Mouse (Mus musculus) B cell, adult 62 days (primary cell): ENCODE measurements around the gene Bsn. TPM values are rescaled to one million over a fixed set of nuclear protein-coding genes. Genes with fewer than 3 reads are reported as not detected.

Experiments used
- total RNA-seq: library from RNA; stranded (reverse); gene quantifications from 4 replicates; pipeline ENCODE4 v1.2.4, GENCODE M21; 2023

Gene Bsn
- total RNA-seq = 0.12 to 0.43 TPM (median 0.21 TPM) in 4 replicates

DNA sequence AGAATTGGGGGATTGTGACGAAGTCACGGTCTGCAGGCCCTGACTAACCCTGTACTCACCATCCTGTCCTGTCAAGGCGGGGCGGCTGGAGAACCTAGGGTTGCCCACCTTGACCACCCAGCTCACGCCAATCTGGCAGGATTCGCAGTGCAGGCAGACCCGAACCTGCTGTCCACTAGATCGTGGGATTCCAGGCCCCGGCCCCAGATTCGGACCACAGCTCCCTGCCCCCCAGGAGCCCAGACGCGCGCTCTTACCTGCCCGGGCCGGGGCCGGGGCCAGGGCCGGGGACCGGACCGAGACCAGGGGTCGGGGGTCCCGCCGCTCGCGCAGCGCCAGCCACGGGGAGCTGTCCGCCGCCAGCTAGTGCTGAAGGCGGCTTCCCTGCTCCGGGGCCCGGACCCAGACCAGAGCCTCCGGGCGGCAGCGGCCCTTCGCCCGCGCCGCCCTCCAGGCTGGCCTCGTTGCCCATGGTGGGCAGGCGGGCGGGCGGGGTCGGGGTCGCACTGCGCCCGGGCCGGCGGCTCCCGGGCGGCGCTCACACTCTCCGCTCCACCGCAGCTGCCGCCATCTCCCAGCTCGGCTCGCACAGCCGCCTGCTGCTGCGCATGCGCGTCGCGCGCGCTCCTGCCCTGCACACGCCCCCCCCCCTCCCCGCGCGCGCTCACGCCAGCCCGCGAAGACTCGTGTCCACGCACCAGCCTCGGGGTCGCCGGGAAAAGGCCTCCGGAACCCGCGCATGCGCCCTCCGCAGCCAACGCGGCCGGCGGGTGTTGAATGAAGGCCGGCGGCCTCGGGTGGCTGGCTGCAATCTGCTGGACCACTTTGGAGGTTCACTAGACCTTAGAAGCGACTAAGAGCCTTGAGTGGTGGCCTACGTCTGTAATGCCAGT, at the start of gene Bsn:
Bsn (minus strand) TSS at position 598 of the 893 bp plus-strand sequence.

DNA sequence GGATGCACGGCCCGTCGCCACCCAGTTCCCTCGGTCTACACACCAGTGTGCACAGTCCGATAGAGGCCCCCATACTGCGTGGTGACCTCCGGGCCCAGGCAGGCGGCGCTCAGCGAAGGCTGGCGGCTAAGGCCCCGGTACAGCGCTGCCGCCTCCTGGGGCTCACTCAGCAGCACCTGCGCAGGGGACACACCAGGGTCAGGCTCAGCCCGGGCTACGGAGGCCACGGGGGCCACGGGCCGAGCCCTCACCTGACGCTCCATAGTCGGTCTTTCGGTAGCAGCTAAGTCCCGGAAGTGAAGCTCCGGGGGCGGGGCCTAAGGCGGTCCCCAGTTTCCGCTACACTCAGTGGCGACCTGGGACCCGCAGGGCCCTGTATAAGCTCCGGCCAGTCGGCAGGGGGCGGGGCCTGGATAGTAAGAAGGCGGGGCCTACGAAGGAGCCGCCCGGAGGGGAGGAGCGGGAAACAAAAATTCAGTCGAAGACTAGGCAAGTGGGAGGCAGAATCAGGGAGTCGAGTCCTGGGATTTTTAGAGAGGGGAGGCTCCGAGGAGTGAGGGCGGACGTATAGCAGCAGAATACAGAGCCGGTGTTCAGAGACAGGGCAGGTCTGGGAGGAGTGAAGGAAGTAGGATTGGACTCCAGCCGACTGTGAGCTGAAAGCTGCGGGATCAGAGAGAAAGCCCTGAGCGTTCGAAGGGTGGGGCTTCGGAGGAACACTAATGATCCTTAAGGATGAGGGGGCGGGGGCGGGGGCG, 95.8 kb downstream of the Bsn start, which contains the start of gene Apeh:
Apeh (minus strand) TSS at position 423 of the 758 bp plus-strand sequence.

DNA sequence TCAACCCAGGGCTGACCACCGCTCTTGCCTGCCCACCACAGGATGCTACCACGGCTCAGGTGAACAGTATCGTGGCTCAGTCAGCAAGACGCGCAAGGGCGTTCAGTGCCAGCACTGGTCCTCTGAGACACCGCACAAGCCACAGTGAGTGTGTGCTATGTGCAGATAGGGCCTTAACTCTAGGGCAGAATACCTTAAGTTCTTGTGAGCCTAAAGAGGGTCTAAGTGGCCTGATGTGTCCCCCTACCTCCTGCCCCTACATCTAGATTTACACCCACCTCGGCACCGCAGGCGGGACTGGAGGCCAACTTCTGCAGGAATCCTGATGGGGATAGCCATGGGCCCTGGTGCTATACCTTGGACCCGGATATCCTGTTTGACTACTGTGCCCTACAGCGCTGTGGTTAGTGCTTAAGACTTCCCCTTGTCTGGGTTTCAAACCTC, 107.2 kb downstream of the Bsn start, which contains the start of gene Rnf123:
Rnf123 (minus strand) TSS at position 359 of the 444 bp plus-strand sequence.

DNA sequence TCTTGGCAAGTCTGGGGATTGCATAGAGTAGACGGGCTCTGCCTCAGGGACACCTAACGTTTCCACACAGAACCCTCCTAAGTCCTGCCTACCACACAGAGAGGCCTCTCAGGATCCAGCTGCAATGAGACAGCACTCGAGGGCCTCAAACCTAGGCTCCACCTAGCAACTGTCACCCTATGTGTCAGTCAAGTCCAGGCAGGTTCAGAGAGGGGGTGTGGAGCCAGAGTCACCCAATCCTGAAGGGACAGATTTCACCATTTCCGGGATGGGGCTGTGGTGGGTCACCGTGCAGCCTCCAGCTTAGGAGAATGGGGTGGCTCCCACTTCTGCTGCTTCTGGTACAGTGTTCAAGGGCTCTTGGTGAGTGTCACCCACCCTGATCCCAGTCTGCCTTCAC, 110.0 kb downstream of the Bsn start, which contains the start of gene Mst1:
Mst1 (plus strand) TSS at position 269 of the 400 bp plus-strand sequence.

DNA sequence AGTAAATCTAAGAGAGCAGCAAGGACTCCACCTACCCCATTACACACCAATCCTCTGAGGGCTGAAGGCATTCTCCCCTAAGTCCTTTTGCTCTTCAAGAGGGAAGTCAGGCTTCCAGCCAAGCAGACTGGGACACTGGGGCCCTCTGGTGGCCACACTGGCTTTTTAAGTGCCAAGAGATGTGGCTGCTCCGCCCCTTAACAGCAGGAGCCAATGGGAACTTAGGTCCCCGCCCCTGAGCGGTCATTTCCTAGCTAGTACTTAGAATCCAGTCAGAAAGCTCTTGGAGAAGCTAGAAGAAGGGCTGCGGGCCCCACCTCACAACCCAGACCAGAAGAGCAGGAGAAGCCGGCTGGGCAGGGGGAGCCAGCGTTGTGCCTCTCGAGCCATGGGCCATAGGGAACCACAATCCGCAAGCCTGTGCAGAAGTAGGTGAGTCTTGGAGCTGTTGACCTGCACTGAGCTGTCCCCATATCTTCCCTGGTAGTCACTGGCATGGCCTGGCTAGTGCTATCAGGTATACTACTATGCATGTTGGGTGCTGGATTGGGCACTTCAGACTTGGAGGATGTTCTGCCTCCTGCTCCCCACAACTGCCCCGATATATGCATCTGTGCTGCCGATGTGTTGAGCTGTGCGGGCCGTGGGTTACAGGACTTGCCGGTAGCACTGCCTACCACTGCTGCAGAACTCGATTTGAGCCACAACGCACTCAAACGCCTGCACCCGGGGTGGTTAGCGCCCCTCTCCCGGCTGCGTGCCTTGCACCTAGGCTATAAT, 137.1 kb downstream of the Bsn start, which contains the start of gene Amigo3:
Amigo3 (plus strand) TSS at position 275 of the 780 bp plus-strand sequence.

DNA sequence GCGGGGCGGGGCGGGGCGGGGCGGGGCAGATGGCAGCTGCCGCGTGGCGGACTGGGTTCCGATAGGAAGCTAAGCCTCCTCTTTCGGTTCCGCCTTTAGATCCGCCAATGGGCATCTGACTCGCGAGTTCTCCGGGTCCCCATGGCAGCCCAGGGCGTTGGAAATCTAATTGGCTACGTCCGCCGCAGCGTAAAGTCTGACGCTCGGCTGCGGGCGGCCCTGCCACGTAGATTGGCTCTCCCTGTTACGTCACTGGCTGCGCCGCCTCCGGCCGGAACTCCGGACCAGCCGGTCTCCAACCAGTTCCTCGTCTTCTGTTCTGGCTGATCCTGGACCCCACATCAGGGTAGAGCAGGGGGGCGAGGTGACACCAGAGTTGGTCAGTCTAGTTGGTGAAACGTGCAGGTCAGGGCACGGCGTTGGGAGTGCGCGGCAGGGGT, 141.1 kb downstream of the Bsn start, which contains the start of gene Gmppb:
Gmppb (plus strand) TSS at position 227 of the 440 bp plus-strand sequence.

Other genes starting within 250 kb of the Bsn start
- 5.4 to 9.1 TPM (median 6.5 TPM) in 4 replicates for gene Traip, start 240.2 kb downstream of the Bsn start, total RNA-seq
- gene Uba7, start 214.9 kb downstream of the Bsn start, total RNA-seq = 175 to 194 TPM (median 192 TPM) in 4 replicates
- gene Gm20661, start 207.3 kb downstream of the Bsn start, total RNA-seq = 0.86 TPM in 1 of 4 replicates, not detected in the others
- 1.9 to 3.2 TPM (median 2.6 TPM) in 4 replicates for gene Inka1, start 204.5 kb downstream of the Bsn start, total RNA-seq
- 2.6 TPM in 1 of 4 replicates, not detected in the others for gene Cdhr4, start 197.9 kb downstream of the Bsn start, total RNA-seq
- gene Gm20662, start 194.0 kb downstream of the Bsn start, total RNA-seq = 2.5 to 3.0 TPM in 2 of 4 replicates, not detected in the others
- gene Ip6k1, start 187.9 kb downstream of the Bsn start, total RNA-seq = 116 to 133 TPM (median 125 TPM) in 4 replicates
- 42.9 to 57.3 TPM (median 47.6 TPM) in 4 replicates for gene Gmppb, start 141.1 kb downstream of the Bsn start, total RNA-seq
- gene Amigo3, start 137.2 kb downstream of the Bsn start, total RNA-seq = 14.6 to 19.0 TPM (median 16.8 TPM) in 4 replicates
- gene Mst1, start 109.9 kb downstream of the Bsn start, total RNA-seq = 0.26 to 1.1 TPM in 2 of 4 replicates, not detected in the others
- 201 to 247 TPM (median 221 TPM) in 4 replicates for gene Rnf123, start 107.0 kb downstream of the Bsn start, total RNA-seq
- 129 to 143 TPM (median 135 TPM) in 4 replicates for gene Apeh, start 95.8 kb downstream of the Bsn start, total RNA-seq
- gene Dag1, start 73.6 kb upstream of the Bsn start, total RNA-seq = 21.3 to 25.8 TPM (median 23.0 TPM) in 4 replicates
- gene Nicn1, start 100.0 kb upstream of the Bsn start, total RNA-seq = 4.3 to 9.3 TPM (median 6.5 TPM) in 4 replicates
- gene Amt, start 106.5 kb upstream of the Bsn start, total RNA-seq = 1.5 to 2.8 TPM (median 1.7 TPM) in 4 replicates
- gene Rhoa, start 115.7 kb upstream of the Bsn start, total RNA-seq = 459 to 484 TPM (median 482 TPM) in 4 replicates
- gene Tcta, start 115.8 kb upstream of the Bsn start, total RNA-seq = 8.2 to 15.1 TPM (median 11.3 TPM) in 4 replicates
- gene Gpx1, start 148.5 kb upstream of the Bsn start, total RNA-seq = 310 to 331 TPM (median 320 TPM) in 4 replicates
- 176 to 184 TPM (median 183 TPM) in 4 replicates for gene Usp4, start 157.5 kb upstream of the Bsn start, total RNA-seq
- 4.1 to 6.6 TPM (median 5.6 TPM) in 4 replicates for gene 1700102P08Rik, start 202.4 kb upstream of the Bsn start, total RNA-seq
- not detected in 4 replicates for gene Ccdc36, start 238.1 kb upstream of the Bsn start, total RNA-seq
- gene BC048562, start 246.1 kb upstream of the Bsn start, total RNA-seq = not detected in 4 replicates